Mouse (Mus musculus) myocyte (in vitro differentiated cells): ENCODE data around the gene Rrm2. TPM values are rescaled to one million over a fixed set of nuclear protein-coding genes. Genes with fewer than 3 reads are reported as not detected.
"Not testable (repeated sequence)": the region's sequence is repeated elsewhere in the genome, so short reads cannot be mapped to it uniquely, and the experiment has no call there.

Experiments
- H3K27me3 ChIP-seq: one replicate; pipeline ENCODE4 v1.6.1; 2011; ENCODE audit not compliant: control insufficient read depth, insufficient read depth, insufficient read length
- H3K36me3 ChIP-seq: one replicate; pipeline ENCODE4 v1.6.1; 2011; ENCODE audit not compliant: control insufficient read depth, insufficient read depth
- H3K4me2 ChIP-seq: one replicate; pipeline ENCODE4 v1.6.1; 2011; ENCODE audit warnings: low read depth, control low read depth
- H3K4me3 ChIP-seq: one replicate; pipeline ENCODE4 v1.5.1; 2011; ENCODE audit warnings: mild to moderate bottlenecking, control low read depth, moderate library complexity
- H3K79me2 ChIP-seq: one replicate; pipeline ENCODE4 v1.6.1; 2011; ENCODE audit not compliant: control insufficient read depth, insufficient read depth
- H3ac ChIP-seq: one replicate; pipeline ENCODE4 v1.6.1; 2011; ENCODE audit not compliant: control insufficient read depth, insufficient read length
- CEBPB ChIP-seq: IDR thresholded peaks from 2 replicates; pipeline ENCODE4 v1.6.1; 2011; ENCODE audit warnings: mild to moderate bottlenecking, moderate library complexity; ENCODE audit not compliant: poor library complexity, insufficient read depth, severe bottlenecking
- E2F4 ChIP-seq: IDR thresholded peaks from one replicate; pipeline ENCODE4 v1.6.1; 2011; ENCODE audit warnings: mild to moderate bottlenecking, control low read depth, moderate library complexity; ENCODE audit not compliant: insufficient read depth
- MAX ChIP-seq: IDR thresholded peaks from one replicate; pipeline ENCODE4 v1.6.1; 2011; ENCODE audit warnings: low read depth, mild to moderate bottlenecking, control low read depth
- MYOD1 ChIP-seq, 3 experiments: IDR thresholded peaks; one replicate each; pipeline ENCODE4 v1.6.1; 2011; ENCODE audit warnings: control low read depth in 2 of 3, low read depth in 2 of 3, mild to moderate bottlenecking in 2 of 3, moderate library complexity in 1 of 3; ENCODE audit not compliant: insufficient read length in 2 of 3, control insufficient read depth in 1 of 3
- MYOG ChIP-seq, 3 experiments: IDR thresholded peaks; one replicate each; pipeline ENCODE4 v1.6.1; 2011; ENCODE audit warnings: control low read depth in 2 of 3, low read depth in 2 of 3, mild to moderate bottlenecking in 2 of 3; ENCODE audit not compliant: insufficient read length in 2 of 3, control insufficient read depth in 1 of 3, insufficient read depth in 1 of 3
- POLR2A ChIP-seq: IDR thresholded peaks from one replicate; pipeline ENCODE4 v1.6.1; 2011; ENCODE audit warnings: low read depth, mild to moderate bottlenecking, control low read depth, moderate library complexity; ENCODE audit not compliant: insufficient read length
- POLR2AphosphoS2 ChIP-seq: IDR thresholded peaks from one replicate; pipeline ENCODE4 v1.6.1; 2011; ENCODE audit warnings: low read depth, control low read depth; ENCODE audit not compliant: insufficient read length
- REST ChIP-seq: IDR thresholded peaks from one replicate; pipeline ENCODE4 v1.6.1; 2011; ENCODE audit warnings: mild to moderate bottlenecking, control low read depth, moderate library complexity; ENCODE audit not compliant: insufficient read depth, insufficient read length
- SRF ChIP-seq: IDR thresholded peaks from one replicate; pipeline ENCODE4 v1.6.1; 2011; ENCODE audit warnings: low read depth; ENCODE audit not compliant: control insufficient read depth, insufficient read length
- TCF12 ChIP-seq: IDR thresholded peaks from one replicate; pipeline ENCODE4 v1.6.1; 2011; ENCODE audit warnings: mild to moderate bottlenecking, control low read depth; ENCODE audit not compliant: poor library complexity, insufficient read depth, severe bottlenecking
- TCF3 ChIP-seq: IDR thresholded peaks from one replicate; pipeline ENCODE4 v1.6.1; 2011; ENCODE audit warnings: low read depth, control low read depth; ENCODE audit not compliant: insufficient read length
- USF1 ChIP-seq: IDR thresholded peaks from one replicate; pipeline ENCODE4 v1.6.1; 2011; ENCODE audit warnings: low read depth, mild to moderate bottlenecking, control low read depth, moderate library complexity
- polyA plus RNA-seq: library from polyadenylated mRNA; unstranded; fragments of >200 nt; fragmentation: generic; extraction: Trizol; gene quantifications from one replicate; pipeline ENCODE4 v1.2.1, GENCODE M21; 2012; ENCODE audit warnings: missing spikeins

The Rrm2 gene
- polyA plus RNA-seq, 1 experiment, result 73.0 TPM

DNA sequence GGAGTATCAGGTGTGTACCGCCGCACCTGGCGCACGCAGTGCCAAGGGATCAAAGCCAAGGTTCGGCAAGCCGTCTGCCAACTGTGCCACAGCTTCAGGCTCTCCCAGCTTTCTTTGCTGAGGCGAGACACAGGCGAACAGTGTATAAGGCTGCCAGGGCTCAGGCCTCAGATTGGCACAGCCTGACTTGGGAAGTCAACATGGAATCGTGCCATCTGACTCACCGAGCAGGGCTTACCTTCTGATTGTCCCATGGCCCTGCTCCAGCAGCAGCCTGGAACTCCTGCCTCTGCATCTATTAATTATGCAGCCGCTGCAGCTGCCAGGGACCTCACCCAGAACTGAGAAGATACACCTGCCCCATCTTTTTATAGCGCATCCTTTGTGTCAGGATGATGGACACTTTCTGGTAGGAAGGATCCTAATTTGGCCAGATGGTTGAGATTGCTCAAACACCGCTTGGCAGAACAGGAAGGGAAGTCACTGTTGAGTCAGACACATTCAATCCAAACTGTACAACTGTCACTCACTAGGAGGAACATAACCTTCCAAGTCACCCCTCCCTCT, 26.9 kb downstream of the Rrm2 start:
- Histone ChIP-seq H3K79me2 (no peaks in the 10 kb centered on the region), H3K4me2 (no peak overlapping the region), H3K27me3 (no peaks in the 10 kb centered on the region), H3K4me3 (no peak overlapping the region), H3K36me3 (no peaks in the 10 kb centered on the region), H3ac (no peak overlapping the region)
- TF ChIP-seq MYOG (IDR thresholded peaks at IDR 0.05; ENCODE audit: control insufficient read depth in 1 of 3, insufficient read depth in 1 of 3, insufficient read length in 2 of 3, low read depth in 2 of 3) (peak in 2 of 3 experiments; percentile 7 to 62), CEBPB (peak; percentile 58; the same call in 1 of the 2 replicates), MYOD1 (IDR thresholded peaks at IDR 0.05; ENCODE audit: control insufficient read depth in 1 of 3, insufficient read length in 2 of 3, low read depth in 2 of 3) (peak in 2 of 3 experiments; percentile 44 to 87), POLR2A (no peak)

DNA sequence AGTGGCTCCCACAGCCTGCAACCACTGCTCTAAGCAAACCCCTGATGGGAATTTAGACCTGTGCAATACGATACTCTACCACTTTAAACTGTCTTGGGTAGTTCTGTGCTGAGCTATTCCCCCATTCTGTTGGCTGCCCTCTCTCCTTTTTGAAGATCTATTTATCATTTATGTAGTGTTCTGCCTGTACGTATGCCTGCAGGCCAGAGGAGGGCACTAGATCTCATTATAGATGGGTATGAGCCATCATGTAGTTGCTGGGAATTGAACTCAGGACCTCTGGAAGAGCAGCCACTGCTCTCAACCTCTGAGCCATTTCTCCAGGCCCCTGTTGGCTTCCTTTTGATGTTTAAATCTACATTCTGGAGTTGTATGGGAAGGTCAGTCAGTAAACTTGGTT, 28.9 kb downstream of the Rrm2 start:
- no peaks in the 10 kb centered on the region for H3K36me3 ChIP-seq
- no peaks in the 10 kb centered on the region for H3K27me3 ChIP-seq
- H3K4me3 ChIP-seq, result no peak overlapping the region
- H3K79me2 ChIP-seq, result no peaks in the 10 kb centered on the region
- no peak overlapping the region for H3ac ChIP-seq
- no peak overlapping the region for H3K4me2 ChIP-seq
- TF ChIP-seq POLR2A, result no peak
- TF ChIP-seq REST, result no peak
- TF ChIP-seq USF1, result no peak
- no peak for TF ChIP-seq E2F4
- TF ChIP-seq MAX, result no peak
- no peak for TF ChIP-seq TCF12
- no peak for TF ChIP-seq SRF
- no peak for TF ChIP-seq MYOG (IDR thresholded peaks at IDR 0.05; ENCODE audit: control insufficient read depth in 1 of 3, insufficient read depth in 1 of 3, insufficient read length in 2 of 3, low read depth in 2 of 3)
- TF ChIP-seq TCF3, result no peak
- no peak for TF ChIP-seq MYOD1 (IDR thresholded peaks at IDR 0.05; ENCODE audit: control insufficient read depth in 1 of 3, insufficient read length in 2 of 3, low read depth in 2 of 3)
- TF ChIP-seq POLR2AphosphoS2, result no peak

DNA sequence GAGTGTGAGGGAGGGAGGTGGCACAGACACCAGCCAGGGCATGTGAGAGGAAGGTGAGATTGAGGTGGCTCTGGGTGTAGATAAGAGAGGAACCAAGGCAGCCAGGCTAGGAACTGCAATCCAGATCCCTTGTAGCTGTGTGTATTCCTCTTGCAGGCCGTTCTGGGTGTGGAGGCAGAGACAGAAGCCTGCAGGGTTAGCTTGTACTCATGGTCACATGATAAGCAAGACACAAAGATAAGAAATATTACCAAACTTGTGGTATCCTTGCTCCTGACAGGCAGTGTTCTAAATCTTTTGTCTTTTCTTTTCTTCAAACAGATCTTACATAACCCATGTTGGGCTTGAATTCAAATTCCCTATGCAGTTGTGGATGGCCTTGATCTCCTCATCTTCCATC, 31.9 kb downstream of the Rrm2 start:
- H3K79me2 ChIP-seq, result no peaks in the 10 kb centered on the region
- no peak overlapping the region for H3K4me2 ChIP-seq
- H3ac ChIP-seq, result no peak overlapping the region
- no peaks in the 10 kb centered on the region for H3K36me3 ChIP-seq
- H3K4me3 ChIP-seq, result no peak overlapping the region
- H3K27me3 ChIP-seq, result no peaks in the 10 kb centered on the region
- TF ChIP-seq TCF12 (no peak), POLR2A (no peak), TCF3 (no peak), CEBPB (no peak), USF1 (no peak), MYOG (IDR thresholded peaks at IDR 0.05; ENCODE audit: control insufficient read depth in 1 of 3, insufficient read depth in 1 of 3, insufficient read length in 2 of 3, low read depth in 2 of 3) (no peak), MYOD1 (IDR thresholded peaks at IDR 0.05; ENCODE audit: control insufficient read depth in 1 of 3, insufficient read length in 2 of 3, low read depth in 2 of 3) (no peak), SRF (no peak), POLR2AphosphoS2 (no peak), E2F4 (no peak), REST (no peak), MAX (no peak)

DNA sequence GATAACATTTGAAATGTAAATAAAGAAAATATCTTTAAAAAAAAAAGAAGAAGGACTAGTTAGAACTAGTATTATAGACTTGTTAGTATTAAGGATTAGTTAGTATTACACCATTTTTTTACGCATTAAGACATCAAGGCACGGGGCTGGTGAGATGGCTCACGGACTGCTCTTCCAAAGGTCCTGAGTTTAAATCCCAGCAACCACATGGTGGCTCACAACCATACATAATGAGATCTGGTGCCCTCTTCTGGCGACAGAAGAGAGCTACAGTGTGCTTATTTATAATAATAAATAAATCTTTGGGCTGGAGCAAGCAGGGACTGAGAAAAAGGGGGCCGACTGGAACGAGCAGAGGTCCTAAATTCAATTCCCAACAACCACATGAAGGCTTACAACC, 33.5 kb downstream of the Rrm2 start:
- not testable (repeated sequence) for H3K79me2 ChIP-seq, H3K27me3 ChIP-seq, H3K4me3 ChIP-seq, H3ac ChIP-seq, H3K36me3 ChIP-seq, H3K4me2 ChIP-seq

DNA sequence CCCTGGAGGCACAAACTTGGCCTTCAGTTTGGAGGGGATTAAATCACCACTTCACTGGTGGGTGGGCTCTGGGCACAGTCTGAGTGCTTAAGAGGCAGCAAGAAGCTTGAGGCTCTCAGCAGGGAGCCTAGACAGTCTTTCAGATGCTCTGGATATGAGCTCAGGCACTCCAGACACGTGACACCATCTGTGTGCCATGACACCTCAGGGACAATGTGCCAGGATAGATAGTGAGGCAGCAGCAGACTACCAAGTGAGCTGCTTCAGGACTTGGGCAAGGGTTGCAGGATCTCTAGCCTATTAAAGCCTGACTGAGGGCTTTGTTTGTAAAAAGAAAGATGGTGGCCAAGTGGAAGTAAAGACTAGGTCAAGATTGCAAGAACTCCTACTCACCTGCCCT, 36.3 kb downstream of the Rrm2 start:
- Histone ChIP-seq H3ac (no peak overlapping the region), H3K4me3 (no peak overlapping the region), H3K27me3 (no peaks in the 10 kb centered on the region), H3K79me2 (no peaks in the 10 kb centered on the region), H3K36me3 (no peaks in the 10 kb centered on the region), H3K4me2 (no peak overlapping the region)
- TF ChIP-seq USF1, result peak; percentile 8
- no peak for TF ChIP-seq TCF3
